Mouse (Mus musculus) lung, adult 2 months (tissue): ENCODE measurements around the gene Slc38a10.

ENCODE experiments used
- CTCF ChIP-seq: fragments of 200-500 bp; IDR thresholded peaks from 2 replicates; pipeline ENCODE4 v1.5.1; 2011; ENCODE audit warnings: mild to moderate bottlenecking, low read length, control low read depth; ENCODE audit not compliant: insufficient read depth
- POLR2A ChIP-seq: fragments of 200-500 bp; IDR thresholded peaks from 2 replicates; pipeline ENCODE4 v1.6.1; 2011; ENCODE audit warnings: low read depth, mild to moderate bottlenecking, control low read depth, low read length, borderline replicate concordance; ENCODE audit errors: extremely low read depth

DNA sequence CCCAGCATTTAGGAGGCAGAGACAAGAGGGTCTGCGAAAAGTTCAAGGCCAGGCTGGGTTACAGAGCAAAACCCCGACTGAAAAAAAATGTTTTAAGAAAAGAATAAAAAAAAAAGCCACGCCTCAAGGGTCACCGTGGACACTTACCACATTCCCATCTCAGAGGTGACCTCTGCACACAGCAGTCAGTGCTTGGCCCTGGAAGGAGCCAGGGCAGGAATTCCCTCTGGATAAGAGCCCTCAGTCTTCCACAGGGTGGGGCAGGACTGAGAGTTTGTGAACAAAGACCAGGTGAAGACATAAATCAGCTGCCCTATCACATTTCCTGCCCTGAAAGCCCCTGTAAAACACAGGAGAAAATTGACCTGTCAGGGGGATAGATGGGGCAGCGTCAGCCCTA is 12.9 kb upstream of the Slc38a10 start:
- TF ChIP-seq CTCF (no peak), POLR2A (no peak)
